Mouse (Mus musculus) thymus, adult 2 months (tissue): ENCODE results near the gene Fmo6.

ENCODE experiments used
- CTCF ChIP-seq: fragments of 200-500 bp; IDR thresholded peaks from 2 replicates; pipeline ENCODE4 v1.5.1; 2012; ENCODE audit warnings: mild to moderate bottlenecking, control low read depth, low read length, moderate library complexity, borderline replicate concordance; ENCODE audit not compliant: control insufficient read depth, poor library complexity, insufficient read depth; ENCODE audit errors: extremely low read depth
- POLR2A ChIP-seq: fragments of 200-500 bp; IDR thresholded peaks from 2 replicates; pipeline ENCODE4 v1.6.1; 2012; ENCODE audit warnings: mild to moderate bottlenecking, low read length, control low read depth, moderate library complexity; ENCODE audit not compliant: control insufficient read depth, poor library complexity, insufficient read depth; ENCODE audit errors: extremely low read depth

DNA sequence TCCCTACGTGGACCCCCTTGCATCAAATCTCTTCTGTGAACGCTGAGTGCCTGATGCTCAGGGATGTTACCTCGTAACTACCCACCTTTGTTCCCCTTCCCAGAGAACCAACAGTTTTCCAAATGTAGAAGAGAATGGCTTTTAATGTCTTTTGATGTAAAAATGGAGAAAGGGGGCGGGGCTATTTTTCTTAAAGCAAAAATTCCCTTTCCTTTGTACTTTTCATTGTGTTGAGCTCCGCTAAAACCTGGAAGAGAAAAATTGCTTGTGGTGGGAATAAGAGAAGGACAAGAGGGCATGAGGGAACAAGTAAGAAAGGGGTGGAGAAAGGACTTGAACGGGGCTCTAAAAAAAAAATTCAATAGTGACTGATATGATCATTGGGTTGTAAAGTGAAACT is at the start of gene Fmo6:
- TF ChIP-seq CTCF (no peak), POLR2A (no peak)
